Mouse (Mus musculus) hindbrain, embryonic 16.5 days (tissue): ENCODE results near the gene Gm10142. TPM values are rescaled to one million over a fixed set of nuclear protein-coding genes. Genes with fewer than 3 reads are reported as not detected.

Source experiments
- ATAC-seq: fragments of 200-750 bp; cut with Nextera tagmentation; 2 replicates; pipeline ENCODE4 v1.8.0; 2017; ENCODE audit warnings: moderate TSS enrichment, moderate library complexity
- H3K27ac ChIP-seq: fragments of 300-500 bp; sonication (generic); 2 replicates; pipeline ENCODE4 v1.5.1; 2014; ENCODE audit warnings: low read depth, mild to moderate bottlenecking, control low read depth, low read length, moderate library complexity
- H3K27me3 ChIP-seq: fragments of 300-500 bp; sonication (generic); replicated peaks from 2 replicates; pipeline ENCODE4 v1.6.1; 2014; ENCODE audit warnings: low read length; ENCODE audit not compliant: control insufficient read depth, insufficient read depth
- H3K36me3 ChIP-seq: fragments of 300-500 bp; sonication (generic); 2 replicates; pipeline ENCODE4 v1.6.1; 2014; ENCODE audit warnings: mild to moderate bottlenecking, low read length, moderate library complexity, mixed read lengths; ENCODE audit not compliant: control insufficient read depth, insufficient read depth
- H3K4me1 ChIP-seq: fragments of 300-500 bp; sonication (generic); 2 replicates; pipeline ENCODE4 v1.6.1; 2014; ENCODE audit warnings: low read depth, low read length; ENCODE audit not compliant: control insufficient read depth, insufficient read depth
- H3K4me2 ChIP-seq: fragments of 300-500 bp; sonication (generic); 2 replicates; pipeline ENCODE4 v1.6.1; 2014; ENCODE audit warnings: mild to moderate bottlenecking, low read length, control low read depth, moderate library complexity
- H3K4me3 ChIP-seq: fragments of 300-500 bp; sonication (generic); 2 replicates; pipeline ENCODE4 v1.5.1; 2014; ENCODE audit warnings: mild to moderate bottlenecking, low read length, control low read depth, moderate library complexity
- H3K9ac ChIP-seq: fragments of 300-500 bp; sonication (generic); 2 replicates; pipeline ENCODE4 v1.6.1; 2014; ENCODE audit warnings: low read depth, mild to moderate bottlenecking, control low read depth, low read length, moderate library complexity
- H3K9me3 ChIP-seq: fragments of 300-500 bp; sonication (generic); 2 replicates; pipeline ENCODE4 v1.6.1; 2014; ENCODE audit warnings: mild to moderate bottlenecking, low read length, moderate library complexity; ENCODE audit not compliant: control insufficient read depth
- WGBS: fragments of 180-500 bp; shearing (Covaris S2); extraction: QIAGEN DNeasy Blood & Tissue Kit; methylation state at CpG from one replicate; pipeline ENCODE4 v1.1.7; 2014; 5-methylcytosine and 5-hydroxymethylcytosine counted together
- polyA plus RNA-seq: library from polyadenylated mRNA; unstranded; fragments of >200 nt; fragmentation: Nextera tagmentation; extraction: Ambion mirVana; gene quantifications from 2 replicates; pipeline ENCODE4 v1.2.1, GENCODE M21; 2015

The Gm10142 gene
- not detected in 2 replicates for polyA plus RNA-seq

DNA sequence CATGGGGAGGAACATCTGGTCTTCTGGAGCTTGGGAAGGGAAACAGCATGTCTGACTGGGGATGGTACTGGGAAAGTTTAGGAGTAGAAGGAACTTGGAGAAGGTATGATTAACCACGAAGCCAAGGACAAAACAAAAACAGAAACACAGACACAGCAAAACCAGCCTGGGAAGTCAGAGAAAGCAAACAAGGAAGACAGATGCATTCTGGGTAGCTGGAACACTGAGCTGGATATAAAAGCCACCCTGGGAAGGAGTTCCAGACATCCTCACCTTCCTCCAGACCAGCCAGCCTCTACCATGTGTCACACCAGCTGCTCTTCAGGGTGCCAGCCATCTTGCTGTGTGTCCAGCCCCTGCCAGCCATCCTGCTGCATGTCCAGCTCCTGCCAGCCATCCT is at the start of gene Gm10142:
Gm10142 (plus strand) TSS at position 301 of the 400 bp plus-strand sequence.
- no peak within 1 kb of the TSS for H3K27ac ChIP-seq
- no peaks in the 10 kb centered on the region for H3K36me3 ChIP-seq
- H3K4me1 ChIP-seq, result no peaks in the 10 kb centered on the region
- no peak within 1 kb of the TSS for H3K4me3 ChIP-seq
- H3K9me3 ChIP-seq, result 0 out of 2 replicates have a peak, but pooled peaks cover 2% of the 10 kb centered on the region
- WGBS, result 77% methylated on average over 1 of the region's 1 CpGs
- H3K27me3 ChIP-seq, result no peaks in the 10 kb centered on the region
- ATAC-seq, result no peak
- no peak within 1 kb of the TSS for H3K4me2 ChIP-seq
- no peak within 1 kb of the TSS for H3K9ac ChIP-seq

GRCm38 (mm10) chr10:77666342-77666741 is 49.3 kb upstream of the Gm10142 start:
- no peak overlapping the region for H3K4me3 ChIP-seq
- no peaks in the 10 kb centered on the region for H3K27me3 ChIP-seq
- H3K36me3 ChIP-seq, result no peaks in the 10 kb centered on the region
- ATAC-seq, result peak; percentile 40; the same call in 1 of the 2 replicates
- 70% methylated on average over 8 of the region's 8 CpGs for WGBS
- no peak overlapping the region for H3K4me2 ChIP-seq
- no peaks in the 10 kb centered on the region for H3K4me1 ChIP-seq
- H3K9me3 ChIP-seq, result no peaks in the 10 kb centered on the region
- no peak overlapping the region for H3K27ac ChIP-seq
- no peak overlapping the region for H3K9ac ChIP-seq

DNA sequence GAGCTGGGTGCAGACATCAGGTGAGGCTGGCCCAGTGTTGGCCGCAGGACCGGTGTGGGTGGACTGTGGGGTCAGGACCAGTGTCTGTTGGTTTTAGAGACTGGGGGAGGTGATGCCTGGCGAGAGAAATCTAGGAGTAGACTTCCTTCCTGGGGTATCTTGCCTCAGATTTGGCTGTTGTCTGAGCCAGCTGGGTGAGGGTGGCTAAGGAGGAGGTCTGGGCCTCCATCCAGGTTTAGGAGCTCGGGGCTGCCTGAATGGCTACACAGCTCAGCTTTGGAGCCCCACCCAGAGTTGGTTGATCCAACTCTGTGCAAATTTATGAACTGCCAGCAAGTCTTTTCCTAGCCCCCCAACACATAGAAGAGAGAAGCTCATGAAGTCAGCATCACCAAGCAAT is 48.2 kb upstream of the Gm10142 start:
- Histone ChIP-seq H3K4me1 (no peaks in the 10 kb centered on the region), H3K27ac (no peak overlapping the region), H3K9me3 (no peaks in the 10 kb centered on the region), H3K4me3 (no peak overlapping the region), H3K9ac (no peak overlapping the region), H3K4me2 (no peak overlapping the region), H3K27me3 (no peaks in the 10 kb centered on the region), H3K36me3 (no peaks in the 10 kb centered on the region)
- no peak for ATAC-seq
- WGBS, result 90% methylated on average over 4 of the region's 4 CpGs

DNA sequence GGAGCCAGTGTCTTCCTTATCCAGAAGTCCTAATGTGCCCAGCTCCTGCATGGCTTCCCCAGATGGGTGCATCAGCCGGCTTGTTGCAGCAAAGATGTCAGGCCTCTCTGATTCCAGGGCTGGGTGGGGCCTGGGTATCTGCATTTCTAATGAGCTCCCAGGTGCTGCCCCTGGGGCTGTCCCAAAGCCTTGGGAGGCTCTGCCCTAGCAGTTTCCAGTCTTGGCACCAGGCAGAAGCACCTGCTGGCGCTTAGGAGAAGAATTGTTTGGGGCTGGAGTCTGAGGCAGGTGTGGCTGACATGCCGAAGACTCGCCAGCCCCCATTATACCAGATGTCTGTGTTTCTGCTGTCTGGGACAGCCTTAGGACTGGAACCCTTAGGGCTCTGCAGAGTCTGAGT is 44.9 kb upstream of the Gm10142 start:
- no peak overlapping the region for H3K4me3 ChIP-seq
- ATAC-seq, result no peak
- H3K9me3 ChIP-seq, result no peaks in the 10 kb centered on the region
- no peaks in the 10 kb centered on the region for H3K36me3 ChIP-seq
- no peaks in the 10 kb centered on the region for H3K4me1 ChIP-seq
- H3K27ac ChIP-seq, result no peak overlapping the region
- no peak overlapping the region for H3K9ac ChIP-seq
- no peak overlapping the region for H3K4me2 ChIP-seq
- no peaks in the 10 kb centered on the region for H3K27me3 ChIP-seq
- 87% methylated on average over 4 of the region's 4 CpGs for WGBS

GRCm38 (mm10) chr10:77671519-77671918 is 44.1 kb upstream of the Gm10142 start:
- WGBS, result 88% methylated on average over 4 of the region's 4 CpGs
- ATAC-seq, result no peak
- H3K9ac ChIP-seq, result no peak overlapping the region

GRCm38 (mm10) chr10:77673765-77674164 is 41.8 kb upstream of the Gm10142 start:
- Histone ChIP-seq H3K4me1 (peaks cover 11% of the 10 kb centered on the region), H3K27ac (no peak overlapping the region), H3K4me2 (no peak overlapping the region), H3K9me3 (no peaks in the 10 kb centered on the region), H3K27me3 (peaks cover 15% of the 10 kb centered on the region), H3K4me3 (no peak overlapping the region), H3K9ac (no peak overlapping the region), H3K36me3 (no peaks in the 10 kb centered on the region)
- 64% methylated on average over 13 of the region's 13 CpGs for WGBS
- no peak for ATAC-seq

More at GRCm38 (mm10) chr10:77671519-77671918, 44.1 kb upstream of the Gm10142 start:
- Histone ChIP-seq H3K9me3 (no peaks in the 10 kb centered on the region), H3K27ac (no peak overlapping the region), H3K4me1 (no peaks in the 10 kb centered on the region), H3K36me3 (no peaks in the 10 kb centered on the region), H3K4me2 (no peak overlapping the region), H3K4me3 (no peak overlapping the region), H3K27me3 (peaks cover 1% of the 10 kb centered on the region; the same call in 1 of the 2 replicates)

DNA sequence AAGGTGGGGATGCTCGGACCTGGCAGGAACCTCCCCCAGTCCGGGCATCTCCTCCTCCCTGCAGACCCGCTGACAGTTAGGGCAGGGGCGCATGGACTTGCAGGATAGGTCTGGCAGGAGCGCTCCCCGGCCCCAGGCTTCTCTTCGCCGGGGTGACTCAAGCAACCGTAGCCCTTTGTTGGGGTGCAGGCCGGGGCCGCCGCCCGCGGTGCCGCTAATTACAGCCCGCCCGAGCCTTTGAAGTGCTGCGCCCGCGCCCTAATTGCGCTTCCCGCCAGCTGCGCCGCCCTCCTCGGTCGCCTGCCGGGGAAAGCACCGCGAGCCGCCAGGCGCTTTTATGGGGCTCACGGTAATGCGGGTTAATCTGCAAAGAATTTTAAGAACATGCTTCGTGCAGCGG is 38.0 kb upstream of the Gm10142 start:
- no peaks in the 10 kb centered on the region for H3K36me3 ChIP-seq
- peak overlapping the region; percentile 80 for H3K4me2 ChIP-seq
- peaks cover 23% of the 10 kb centered on the region for H3K27me3 ChIP-seq
- no peak for ATAC-seq
- peak overlapping the region; percentile 44 for H3K9ac ChIP-seq
- no peaks in the 10 kb centered on the region for H3K9me3 ChIP-seq
- no peak overlapping the region for H3K27ac ChIP-seq
- H3K4me3 ChIP-seq, result peak overlapping the region; percentile 39
- peaks cover 11% of the 10 kb centered on the region for H3K4me1 ChIP-seq
- WGBS, result 1% methylated on average over 31 of the region's 35 CpGs

DNA sequence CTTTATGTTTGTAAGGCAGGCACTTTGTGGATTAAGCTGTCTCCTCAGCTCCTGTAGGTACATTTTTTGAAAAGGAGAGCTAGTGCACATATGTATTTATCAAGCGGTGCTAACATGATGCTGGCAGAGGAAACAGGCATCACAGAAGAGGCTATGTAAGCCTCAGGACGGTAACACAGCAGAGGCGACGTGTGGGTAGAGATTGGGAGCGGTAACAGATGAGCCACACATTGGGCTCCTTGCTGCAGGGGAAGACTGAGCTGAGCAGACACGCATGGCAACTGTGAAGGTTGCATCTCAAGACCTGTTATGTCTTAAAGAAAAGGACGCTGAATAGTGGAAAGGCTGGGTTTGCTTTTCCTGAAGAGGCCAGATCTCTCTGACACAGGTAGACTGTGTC is 32.6 kb upstream of the Gm10142 start:
- H3K4me2 ChIP-seq, result no peak overlapping the region
- H3K9ac ChIP-seq, result no peak overlapping the region
- ATAC-seq, result no peak
- peaks cover 26% of the 10 kb centered on the region for H3K27me3 ChIP-seq
- H3K36me3 ChIP-seq, result no peaks in the 10 kb centered on the region
- H3K4me3 ChIP-seq, result no peak overlapping the region
- peaks cover 4% of the 10 kb centered on the region for H3K4me1 ChIP-seq
- no peaks in the 10 kb centered on the region for H3K9me3 ChIP-seq
- no peak overlapping the region for H3K27ac ChIP-seq
- WGBS, result 81% methylated on average over 7 of the region's 7 CpGs

GRCm38 (mm10) chr10:77684181-77684580 is 31.4 kb upstream of the Gm10142 start:
- ATAC-seq, result no peak
- H3K4me1 ChIP-seq, result peaks cover 3% of the 10 kb centered on the region; the same call in 1 of the 2 replicates
- 38% methylated on average over 8 of the region's 8 CpGs for WGBS
- no peak overlapping the region for H3K9ac ChIP-seq
- no peak overlapping the region for H3K4me3 ChIP-seq
- peaks cover 22% of the 10 kb centered on the region for H3K27me3 ChIP-seq
- no peaks in the 10 kb centered on the region for H3K36me3 ChIP-seq
- no peak overlapping the region for H3K4me2 ChIP-seq
- H3K9me3 ChIP-seq, result no peaks in the 10 kb centered on the region
- no peak overlapping the region for H3K27ac ChIP-seq
